Mouse (Mus musculus): ENCODE data around the gene Gabrb1.

- TF ChIP-seq CTCF (IDR thresholded peaks at IDR 0.05; ENCODE audit: control insufficient read depth, insufficient read depth, insufficient read length): no peak
- TF ChIP-seq USF1 (IDR thresholded peaks at IDR 0.05; ENCODE audit: low read depth): no peak
- TF ChIP-seq FOSL1 (IDR thresholded peaks at IDR 0.05; ENCODE audit: insufficient read depth, low read length, poor library complexity, severe bottlenecking): no peak
- TF ChIP-seq MAX (IDR thresholded peaks at IDR 0.05): no peak
- TF ChIP-seq MYOG (IDR thresholded peaks at IDR 0.05; ENCODE audit: control insufficient read depth, extremely low read depth, insufficient read length): no peak
Observed at GRCm38 (mm10) chr5:72160781-72161485, 503.0 kb downstream of the Gabrb1 start.

All from C2C12 (cell line).